Mouse (Mus musculus): ENCODE measurements around the gene Tpp2. TPM values are rescaled to one million over a fixed set of nuclear protein-coding genes. Genes with fewer than 3 reads are reported as not detected.

The Tpp2 gene
- polyA plus RNA-seq, 1 experiment from 2014 or later, result 78.8 TPM

DNA sequence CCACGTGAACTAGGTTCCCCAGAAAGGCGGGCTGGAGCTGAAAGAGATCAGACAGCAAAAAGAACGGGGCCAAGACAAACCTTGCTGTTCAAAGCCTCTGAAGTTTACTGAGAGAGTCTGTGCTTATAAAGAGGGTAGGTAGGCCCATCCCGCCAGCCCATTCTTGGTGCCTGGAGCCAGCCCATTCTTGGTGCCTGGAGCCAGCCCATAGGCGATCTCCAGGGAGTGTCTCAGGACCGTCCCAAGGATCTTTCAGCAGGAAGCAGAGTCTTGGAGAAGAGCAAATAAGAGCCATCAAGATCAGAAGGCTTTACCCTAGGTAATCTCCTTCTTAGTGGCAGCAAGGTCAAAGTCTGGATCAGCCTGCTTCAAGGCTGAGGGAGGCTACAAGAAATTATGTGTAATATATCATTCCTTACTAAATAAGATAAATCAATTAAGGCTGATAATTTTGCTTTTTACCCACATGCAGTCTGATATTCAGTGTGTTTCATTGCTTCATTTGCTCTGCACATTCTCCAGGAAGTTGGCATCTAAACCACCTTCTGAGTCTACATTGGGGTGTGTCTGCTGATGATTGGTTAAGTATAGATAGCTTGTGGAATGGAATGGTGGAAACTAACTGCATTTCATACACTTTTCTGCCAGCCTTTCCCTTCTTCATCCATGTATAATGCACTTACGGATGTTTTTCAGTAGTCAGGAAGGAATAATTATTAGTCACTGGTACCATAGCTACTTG lies 8.2 kb downstream of the Tpp2 start:
- Histone ChIP-seq H3K4me3 (no peak overlapping the region), H3K9me3 (no peaks in the 10 kb centered on the region), H3K27ac (replicated peaks) (no peak overlapping the region), H3K27me3 (replicated peaks; ENCODE audit: low read depth, poor library complexity, severe bottlenecking) (no peaks in the 10 kb centered on the region), H3K4me1 (no peaks in the 10 kb centered on the region), H3K36me3 (replicated peaks) (peaks cover 52% of the 10 kb centered on the region)
- WGBS, result 92% methylated on average over 7 of the region's 7 CpGs
- no peak for DNase-seq (ENCODE audit: low spot score)

DNA sequence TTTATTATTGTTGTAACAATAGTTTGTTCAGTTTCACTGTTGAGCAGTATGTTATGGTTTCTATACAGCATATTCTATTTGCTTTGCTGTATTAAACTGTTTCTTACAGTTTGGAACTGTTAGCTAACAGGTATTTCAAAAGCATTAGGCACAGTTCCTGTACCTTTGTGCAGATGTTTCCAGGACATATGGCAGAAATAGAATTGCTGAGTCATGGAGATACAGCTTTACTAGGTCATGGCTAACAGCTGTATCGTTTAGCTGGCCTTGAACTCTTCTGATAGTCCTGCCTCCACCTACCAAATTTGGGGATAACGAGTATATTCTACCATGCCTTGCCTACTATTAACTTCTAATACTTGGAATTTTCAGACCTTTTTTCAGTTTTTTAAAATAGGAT lies 9.4 kb downstream of the Tpp2 start:
- no peaks in the 10 kb centered on the region for H3K27me3 ChIP-seq (replicated peaks; ENCODE audit: low read depth, poor library complexity, severe bottlenecking)
- no peaks in the 10 kb centered on the region for H3K9me3 ChIP-seq
- H3K4me1 ChIP-seq, result no peaks in the 10 kb centered on the region
- WGBS, result 86% methylated on average over 2 of the region's 2 CpGs
- H3K27ac ChIP-seq (replicated peaks), result no peak overlapping the region
- H3K36me3 ChIP-seq (replicated peaks), result peaks cover 51% of the 10 kb centered on the region
- no peak overlapping the region for H3K4me3 ChIP-seq
- DNase-seq (ENCODE audit: low spot score), result no peak

DNA sequence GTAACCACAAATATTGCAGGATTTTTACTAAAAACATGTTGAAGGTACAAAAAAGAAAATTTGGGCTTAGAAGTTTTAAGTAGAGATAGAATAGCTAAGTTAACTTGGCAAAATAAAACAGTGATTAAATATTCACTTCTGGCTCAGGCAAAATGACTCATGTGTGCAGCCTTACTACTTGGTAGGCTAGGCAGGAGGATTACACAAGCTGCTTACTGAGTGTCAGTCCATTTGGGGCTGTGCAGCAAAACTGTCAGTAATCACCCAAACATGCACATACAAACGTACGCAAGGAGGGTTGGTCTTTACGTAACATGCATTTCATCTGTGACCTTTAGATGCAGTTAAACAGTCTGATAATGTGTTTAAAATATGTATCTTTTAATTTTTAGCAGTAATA lies 20.2 kb downstream of the Tpp2 start:
- Histone ChIP-seq H3K4me3 (no peak overlapping the region), H3K27ac (replicated peaks) (no peak overlapping the region), H3K36me3 (replicated peaks) (peaks cover 86% of the 10 kb centered on the region), H3K27me3 (replicated peaks; ENCODE audit: low read depth, poor library complexity, severe bottlenecking) (no peaks in the 10 kb centered on the region), H3K9me3 (no peaks in the 10 kb centered on the region), H3K4me1 (no peaks in the 10 kb centered on the region)
- DNase-seq (ENCODE audit: low spot score), result no peak
- 95% methylated on average over 3 of the region's 3 CpGs for WGBS

GRCm38 (mm10) chr1:43964381-43964780 lies 30.9 kb downstream of the Tpp2 start:
- Histone ChIP-seq H3K27me3 (replicated peaks; ENCODE audit: low read depth, poor library complexity, severe bottlenecking) (no peaks in the 10 kb centered on the region), H3K4me3 (no peak overlapping the region), H3K4me1 (no peaks in the 10 kb centered on the region), H3K9me3 (no peaks in the 10 kb centered on the region), H3K36me3 (replicated peaks) (peaks cover 80% of the 10 kb centered on the region), H3K27ac (replicated peaks) (no peak overlapping the region)
- 93% methylated on average over 4 of the region's 4 CpGs for WGBS
- DNase-seq (ENCODE audit: low spot score), result no peak

DNA sequence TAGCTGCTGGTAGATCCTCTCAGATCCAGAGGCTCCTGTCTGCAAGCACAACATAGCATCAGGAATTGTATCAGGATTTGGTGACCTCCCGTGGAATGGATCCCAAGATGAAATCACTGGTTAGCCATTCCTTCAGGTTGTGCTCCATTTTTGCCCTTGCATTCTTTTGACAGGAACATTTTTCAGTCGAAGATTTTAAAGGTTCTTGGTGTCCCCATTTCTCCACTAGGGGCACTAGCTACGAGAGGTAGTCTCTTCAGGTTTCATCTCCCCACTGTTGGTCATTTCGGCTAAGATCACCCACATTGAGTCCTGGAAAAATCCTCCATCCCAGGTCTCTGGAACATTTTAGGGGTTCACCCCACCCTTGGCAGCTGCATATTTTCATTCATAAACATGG lies 33.3 kb downstream of the Tpp2 start:
- Histone ChIP-seq H3K4me1 (no peaks in the 10 kb centered on the region), H3K27ac (replicated peaks) (no peak overlapping the region), H3K4me3 (no peak overlapping the region), H3K27me3 (replicated peaks; ENCODE audit: low read depth, poor library complexity, severe bottlenecking) (no peaks in the 10 kb centered on the region), H3K36me3 (replicated peaks) (peaks cover 82% of the 10 kb centered on the region), H3K9me3 (no peaks in the 10 kb centered on the region)
- no peak for DNase-seq (ENCODE audit: low spot score)
- 89% methylated on average over 4 of the region's 4 CpGs for WGBS

DNA sequence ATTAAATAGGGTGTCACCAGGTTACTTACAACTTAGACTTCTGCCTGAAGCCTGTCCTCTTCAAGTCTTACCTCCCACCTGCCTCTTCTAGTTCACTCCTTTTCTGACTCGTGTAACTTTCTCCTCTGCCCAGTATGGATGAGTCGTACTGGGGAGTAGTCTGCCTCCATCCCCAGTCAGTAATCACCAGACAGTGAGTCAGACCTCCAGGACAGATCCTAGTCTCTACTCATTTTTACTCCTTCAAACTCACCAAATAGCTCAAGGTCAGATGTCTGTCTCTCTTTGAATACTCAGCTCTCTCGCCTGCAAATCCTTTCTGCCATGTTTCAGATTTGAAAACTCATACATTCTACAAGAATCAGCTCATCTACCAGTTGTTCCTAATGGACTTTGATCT lies 35.9 kb downstream of the Tpp2 start:
- no peaks in the 10 kb centered on the region for H3K9me3 ChIP-seq
- no peaks in the 10 kb centered on the region for H3K27me3 ChIP-seq (replicated peaks; ENCODE audit: low read depth, poor library complexity, severe bottlenecking)
- no peak for DNase-seq (ENCODE audit: low spot score)
- 88% methylated on average over 3 of the region's 3 CpGs for WGBS
- no peaks in the 10 kb centered on the region for H3K4me1 ChIP-seq
- H3K27ac ChIP-seq (replicated peaks), result no peak overlapping the region
- no peak overlapping the region for H3K4me3 ChIP-seq
- peaks cover 91% of the 10 kb centered on the region for H3K36me3 ChIP-seq (replicated peaks)

GRCm38 (mm10) chr1:43971089-43971488 lies 37.6 kb downstream of the Tpp2 start:
- H3K27me3 ChIP-seq (replicated peaks; ENCODE audit: low read depth, poor library complexity, severe bottlenecking), result no peaks in the 10 kb centered on the region
- H3K27ac ChIP-seq (replicated peaks), result no peak overlapping the region
- no peaks in the 10 kb centered on the region for H3K4me1 ChIP-seq
- 72% methylated on average over 3 of the region's 3 CpGs for WGBS
- no peaks in the 10 kb centered on the region for H3K9me3 ChIP-seq
- no peak for DNase-seq (ENCODE audit: low spot score)
- H3K36me3 ChIP-seq (replicated peaks), result peaks cover 94% of the 10 kb centered on the region
- no peak overlapping the region for H3K4me3 ChIP-seq

- DNase-seq (ENCODE audit: low spot score), result no peak
- peaks cover 9% of the 10 kb centered on the region for H3K9me3 ChIP-seq
- H3K36me3 ChIP-seq (replicated peaks), result peaks cover 92% of the 10 kb centered on the region
- no peak overlapping the region for H3K27ac ChIP-seq (replicated peaks)
- H3K4me1 ChIP-seq, result no peaks in the 10 kb centered on the region
- WGBS, result 94% methylated on average over 4 of the region's 4 CpGs
- H3K4me3 ChIP-seq, result no peak overlapping the region
- no peaks in the 10 kb centered on the region for H3K27me3 ChIP-seq (replicated peaks; ENCODE audit: low read depth, poor library complexity, severe bottlenecking)
Observed at GRCm38 (mm10) chr1:43996914-43997589, 63.6 kb downstream of the Tpp2 start.

DNA sequence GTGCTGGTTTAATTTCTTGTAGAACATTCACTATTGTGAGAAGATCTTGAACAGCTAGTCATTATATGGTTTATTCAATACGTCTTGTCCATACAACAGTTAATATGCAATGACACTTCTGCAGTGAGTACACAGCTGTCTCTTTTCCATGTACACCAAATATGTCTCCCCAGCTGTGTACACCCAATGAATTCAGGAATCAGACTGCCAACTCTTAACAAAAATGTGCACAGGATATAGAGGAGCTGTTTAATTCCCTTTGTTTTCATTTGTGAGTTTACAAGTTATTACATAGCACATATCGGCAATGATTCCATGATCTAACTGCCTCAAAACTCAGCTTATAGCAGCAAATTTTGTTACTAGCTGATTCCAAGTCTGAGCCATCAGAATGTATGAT lies 71.1 kb downstream of the Tpp2 start:
- Histone ChIP-seq H3K27ac (replicated peaks) (no peak overlapping the region), H3K9me3 (no peaks in the 10 kb centered on the region), H3K27me3 (replicated peaks; ENCODE audit: low read depth, poor library complexity, severe bottlenecking) (no peaks in the 10 kb centered on the region), H3K36me3 (replicated peaks) (peaks cover 87% of the 10 kb centered on the region), H3K4me1 (no peaks in the 10 kb centered on the region), H3K4me3 (no peak overlapping the region)
- DNase-seq (ENCODE audit: low spot score), result no peak
- 95% methylated on average over 2 of the region's 2 CpGs for WGBS

- Histone ChIP-seq H3K9me3 (no peaks in the 10 kb centered on the region), H3K4me1 (no peaks in the 10 kb centered on the region), H3K4me3 (no peak overlapping the region), H3K27ac (replicated peaks) (no peak overlapping the region), H3K27me3 (replicated peaks; ENCODE audit: low read depth, poor library complexity, severe bottlenecking) (no peaks in the 10 kb centered on the region), H3K36me3 (replicated peaks) (no peaks in the 10 kb centered on the region)
- DNase-seq (ENCODE audit: low spot score), result no peak
- 90% methylated on average over 2 of the region's 2 CpGs for WGBS
Observed at GRCm38 (mm10) chr1:44015556-44015955, 82.1 kb downstream of the Tpp2 start.

GRCm38 (mm10) chr1:44019934-44020333 lies 86.5 kb downstream of the Tpp2 start, which contains the start of gene Mettl21c:
TSS of gene Mettl21c (minus strand) at chr1:44020034.
- Histone ChIP-seq H3K4me1 (no peaks in the 10 kb centered on the region), H3K36me3 (replicated peaks) (no peaks in the 10 kb centered on the region), H3K9me3 (no peaks in the 10 kb centered on the region), H3K27me3 (replicated peaks; ENCODE audit: low read depth, poor library complexity, severe bottlenecking) (no peaks in the 10 kb centered on the region), H3K27ac (replicated peaks) (no peak within 1 kb of the TSS), H3K4me3 (no peak within 1 kb of the TSS)
- no peak for DNase-seq (ENCODE audit: low spot score)

- Histone ChIP-seq H3K4me3 (no peak overlapping the region), H3K4me1 (no peaks in the 10 kb centered on the region), H3K9me3 (no peaks in the 10 kb centered on the region), H3K27me3 (replicated peaks; ENCODE audit: low read depth, poor library complexity, severe bottlenecking) (no peaks in the 10 kb centered on the region), H3K27ac (replicated peaks) (no peak overlapping the region), H3K36me3 (replicated peaks) (no peaks in the 10 kb centered on the region)
- DNase-seq (ENCODE audit: low spot score), result no peak
- 84% methylated on average over 1 of the region's 1 CpGs for WGBS
Observed at GRCm38 (mm10) chr1:44022656-44023055, 89.2 kb downstream of the Tpp2 start.

- DNase-seq (ENCODE audit: low spot score), result no peak
- no peaks in the 10 kb centered on the region for H3K9me3 ChIP-seq
- WGBS, result 93% methylated on average over 1 of the region's 1 CpGs
Observed at GRCm38 (mm10) chr1:44027651-44028050, 94.2 kb downstream of the Tpp2 start.

More at GRCm38 (mm10) chr1:44027651-44028050, 94.2 kb downstream of the Tpp2 start:
- Histone ChIP-seq H3K4me1 (no peaks in the 10 kb centered on the region), H3K36me3 (replicated peaks) (no peaks in the 10 kb centered on the region), H3K27ac (replicated peaks) (no peak overlapping the region), H3K27me3 (replicated peaks; ENCODE audit: low read depth, poor library complexity, severe bottlenecking) (no peaks in the 10 kb centered on the region), H3K4me3 (no peak overlapping the region)

All from embryonic facial prominence, embryonic 10.5 days (tissue).